Mouse (Mus musculus): ENCODE data around the gene Ambra1. TPM values are rescaled to one million over a fixed set of nuclear protein-coding genes. Genes with fewer than 3 reads are reported as not detected.

Gene Ambra1
- polyA plus RNA-seq, 1 experiment from 2014 or later: 4.6 TPM

- WGBS (ENCODE audit: insufficient replicate concordance): 76% methylated on average over 9 of the region's 9 CpGs
- H3K36me3 ChIP-seq: peaks cover 7% of the 10 kb centered on the region; the same call in 1 of the 2 replicates
These were observed 146.3 kb downstream of the Ambra1 start for GRCm38 (mm10) chr2:91876000-91876805.

GRCm38 (mm10) chr2:91876806-91877140, 146.8 kb downstream of the Ambra1 start:
- Histone ChIP-seq H3K4me1 (replicated peaks) (peaks cover 18% of the 10 kb centered on the region), H3K9ac (no peak overlapping the region), H3K4me2 (no peak overlapping the region), H3K9me3 (replicated peaks) (no peaks in the 10 kb centered on the region), H3K36me3 (peaks cover 7% of the 10 kb centered on the region; the same call in 1 of the 2 replicates), H3K27ac (no peak overlapping the region), H3K4me3 (replicated peaks) (no peak overlapping the region), H3K27me3 (no peaks in the 10 kb centered on the region)
- ATAC-seq (ENCODE audit: low read depth) (no peak), DNase-seq (no peak)
- 72% methylated on average over 2 of the region's 2 CpGs for WGBS (ENCODE audit: insufficient replicate concordance)

More at GRCm38 (mm10) chr2:91876000-91876805, 146.3 kb downstream of the Ambra1 start:
- no peak overlapping the region for H3K4me3 ChIP-seq (replicated peaks)
- no peaks in the 10 kb centered on the region for H3K9me3 ChIP-seq (replicated peaks)
- H3K4me1 ChIP-seq (replicated peaks): peaks cover 18% of the 10 kb centered on the region
- DNase-seq: no peak
- no peaks in the 10 kb centered on the region for H3K27me3 ChIP-seq
- no peak for ATAC-seq (ENCODE audit: low read depth)
- H3K9ac ChIP-seq: no peak overlapping the region
- H3K27ac ChIP-seq: no peak overlapping the region
- H3K4me2 ChIP-seq: no peak overlapping the region

GRCm38 (mm10) chr2:91878387-91879180, 148.7 kb downstream of the Ambra1 start:
- peak; percentile 1 for DNase-seq
- H3K36me3 ChIP-seq: peaks cover 7% of the 10 kb centered on the region; the same call in 1 of the 2 replicates
- whole genome bisulfite sequencing (ENCODE audit: insufficient replicate concordance): 51% methylated on average over 7 of the region's 7 CpGs
- peaks cover 18% of the 10 kb centered on the region for H3K4me1 ChIP-seq (replicated peaks)
- no peak for ATAC-seq (ENCODE audit: low read depth)
- no peak overlapping the region for H3K9ac ChIP-seq
- H3K4me2 ChIP-seq: no peak overlapping the region
- no peak overlapping the region for H3K4me3 ChIP-seq (replicated peaks)
- H3K27ac ChIP-seq: no peak overlapping the region
- H3K9me3 ChIP-seq (replicated peaks): no peaks in the 10 kb centered on the region
- no peaks in the 10 kb centered on the region for H3K27me3 ChIP-seq

GRCm38 (mm10) chr2:91883961-91884360, 154.0 kb downstream of the Ambra1 start:
- peaks cover 16% of the 10 kb centered on the region for H3K36me3 ChIP-seq
- WGBS (ENCODE audit: insufficient replicate concordance): 62% methylated on average over 4 of the region's 4 CpGs
- DNase-seq (no peak), ATAC-seq (ENCODE audit: low read depth) (no peak)
- peaks cover 9% of the 10 kb centered on the region for H3K4me1 ChIP-seq (replicated peaks)
- no peak overlapping the region for H3K4me2 ChIP-seq
- H3K4me3 ChIP-seq (replicated peaks): no peak overlapping the region
- no peaks in the 10 kb centered on the region for H3K27me3 ChIP-seq
- no peaks in the 10 kb centered on the region for H3K9me3 ChIP-seq (replicated peaks)
- H3K27ac ChIP-seq: no peak overlapping the region
- H3K9ac ChIP-seq: no peak overlapping the region

GRCm38 (mm10) chr2:91884616-91885015, 154.7 kb downstream of the Ambra1 start:
- DNase-seq (no peak), ATAC-seq (ENCODE audit: low read depth) (no peak)
- peaks cover 16% of the 10 kb centered on the region for H3K36me3 ChIP-seq
- no peaks in the 10 kb centered on the region for H3K9me3 ChIP-seq (replicated peaks)
- 79% methylated on average over 4 of the region's 4 CpGs for WGBS (ENCODE audit: insufficient replicate concordance)
- H3K9ac ChIP-seq: no peak overlapping the region
- 0 out of 2 replicates have a peak, but pooled peaks cover 4% of the 10 kb centered on the region for H3K4me1 ChIP-seq (replicated peaks)
- no peak overlapping the region for H3K27ac ChIP-seq
- no peak overlapping the region for H3K4me2 ChIP-seq
- H3K4me3 ChIP-seq (replicated peaks): no peak overlapping the region
- no peaks in the 10 kb centered on the region for H3K27me3 ChIP-seq

- no peaks in the 10 kb centered on the region for H3K27me3 ChIP-seq
- DNase-seq: no peak
- H3K27ac ChIP-seq: no peak overlapping the region
These were observed 164.8 kb downstream of the Ambra1 start for GRCm38 (mm10) chr2:91894716-91895115.

GRCm38 (mm10) chr2:91895401-91895800, 165.5 kb downstream of the Ambra1 start:
- WGBS (ENCODE audit: insufficient replicate concordance): 84% methylated on average over 3 of the region's 3 CpGs
- Histone ChIP-seq H3K27ac (no peak overlapping the region), H3K9ac (no peak overlapping the region), H3K4me2 (no peak overlapping the region), H3K27me3 (no peaks in the 10 kb centered on the region), H3K4me1 (replicated peaks) (no peaks in the 10 kb centered on the region), H3K36me3 (peaks cover 4% of the 10 kb centered on the region), H3K4me3 (replicated peaks) (no peak overlapping the region), H3K9me3 (replicated peaks) (no peaks in the 10 kb centered on the region)
- ATAC-seq (ENCODE audit: low read depth): no peak
- DNase-seq: no peak

More at GRCm38 (mm10) chr2:91894716-91895115, 164.8 kb downstream of the Ambra1 start:
- WGBS (ENCODE audit: insufficient replicate concordance): 86% methylated on average over 3 of the region's 3 CpGs
- H3K36me3 ChIP-seq: no peaks in the 10 kb centered on the region; the same call in 1 of the 2 replicates
- H3K4me1 ChIP-seq (replicated peaks): no peaks in the 10 kb centered on the region
- no peaks in the 10 kb centered on the region for H3K9me3 ChIP-seq (replicated peaks)
- no peak overlapping the region for H3K4me2 ChIP-seq
- no peak overlapping the region for H3K9ac ChIP-seq
- no peak for ATAC-seq (ENCODE audit: low read depth)
- H3K4me3 ChIP-seq (replicated peaks): no peak overlapping the region

- Histone ChIP-seq H3K4me2 (no peak overlapping the region), H3K27ac (no peak overlapping the region), H3K4me3 (replicated peaks) (no peak overlapping the region), H3K27me3 (no peaks in the 10 kb centered on the region), H3K4me1 (replicated peaks) (no peaks in the 10 kb centered on the region), H3K36me3 (peaks cover 16% of the 10 kb centered on the region), H3K9ac (no peak overlapping the region), H3K9me3 (replicated peaks) (no peaks in the 10 kb centered on the region)
- no peak for DNase-seq
- ATAC-seq (ENCODE audit: low read depth): no peak
These were observed 168.0 kb downstream of the Ambra1 start for GRCm38 (mm10) chr2:91897968-91898367.

- Histone ChIP-seq H3K27me3 (no peaks in the 10 kb centered on the region), H3K4me3 (replicated peaks) (no peak overlapping the region), H3K36me3 (peaks cover 16% of the 10 kb centered on the region), H3K4me1 (replicated peaks) (no peaks in the 10 kb centered on the region), H3K27ac (no peak overlapping the region), H3K9me3 (replicated peaks) (no peaks in the 10 kb centered on the region), H3K9ac (no peak overlapping the region), H3K4me2 (no peak overlapping the region)
- no peak for ATAC-seq (ENCODE audit: low read depth)
- WGBS (ENCODE audit: insufficient replicate concordance): 79% methylated on average over 3 of the region's 3 CpGs
- no peak for DNase-seq
These were observed 169.2 kb downstream of the Ambra1 start for GRCm38 (mm10) chr2:91899141-91899540.

GRCm38 (mm10) chr2:91900431-91900830, 170.5 kb downstream of the Ambra1 start:
- H3K9ac ChIP-seq: no peak overlapping the region
- 73% methylated on average over 8 of the region's 8 CpGs for WGBS (ENCODE audit: insufficient replicate concordance)
- H3K9me3 ChIP-seq (replicated peaks): no peaks in the 10 kb centered on the region
- H3K27ac ChIP-seq: no peak overlapping the region
- ATAC-seq (ENCODE audit: low read depth): no peak
- H3K27me3 ChIP-seq: no peaks in the 10 kb centered on the region
- peaks cover 16% of the 10 kb centered on the region for H3K36me3 ChIP-seq
- no peak overlapping the region for H3K4me2 ChIP-seq
- no peak for DNase-seq
- H3K4me3 ChIP-seq (replicated peaks): no peak overlapping the region
- peaks cover 6% of the 10 kb centered on the region; the same call in 1 of the 2 replicates for H3K4me1 ChIP-seq (replicated peaks)

GRCm38 (mm10) chr2:91902336-91902735, 172.4 kb downstream of the Ambra1 start:
- no peaks in the 10 kb centered on the region for H3K9me3 ChIP-seq (replicated peaks)
- H3K9ac ChIP-seq: no peak overlapping the region
- no peak for DNase-seq
- 71% methylated on average over 5 of the region's 5 CpGs for WGBS (ENCODE audit: insufficient replicate concordance)
- ATAC-seq (ENCODE audit: low read depth): no peak
- peaks cover 9% of the 10 kb centered on the region; the same call in 1 of the 2 replicates for H3K4me1 ChIP-seq (replicated peaks)
- H3K36me3 ChIP-seq: peaks cover 20% of the 10 kb centered on the region
- H3K4me3 ChIP-seq (replicated peaks): no peak overlapping the region
- H3K4me2 ChIP-seq: no peak overlapping the region
- H3K27ac ChIP-seq: no peak overlapping the region
- H3K27me3 ChIP-seq: no peaks in the 10 kb centered on the region

All from liver, embryonic 13.5 days (tissue).